Mouse (Mus musculus) liver, adult 2 months (tissue): ENCODE measurements around the gene Arid5b.

Source experiments
- CTCF ChIP-seq: fragments of 200-500 bp; IDR thresholded peaks from 2 replicates; pipeline ENCODE4 v1.5.1; 2011; ENCODE audit warnings: low read depth, low read length, control low read depth
- POLR2A ChIP-seq: fragments of 200-500 bp; IDR thresholded peaks from 2 replicates; pipeline ENCODE4 v1.6.1; 2011; ENCODE audit warnings: low read length, control low read depth; ENCODE audit not compliant: insufficient read depth; ENCODE audit errors: extremely low read depth

DNA sequence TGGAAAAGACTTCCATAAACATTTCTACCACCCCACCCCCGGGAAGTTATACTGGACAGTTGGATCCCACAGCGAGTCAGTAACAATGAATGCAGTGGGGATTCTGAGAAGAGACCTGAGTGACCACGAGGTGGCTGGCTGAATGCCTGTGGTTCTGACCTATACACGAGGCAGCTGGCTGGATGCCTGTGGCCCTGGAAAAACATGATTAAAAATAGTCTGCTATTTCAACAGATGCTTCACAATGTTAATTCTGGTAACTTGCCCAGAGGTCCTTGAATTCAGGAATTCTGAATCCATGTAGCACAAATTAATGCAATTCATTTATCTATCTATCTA lies 188.4 kb downstream of the Arid5b start:
- TF ChIP-seq CTCF (no peak), POLR2A (no peak)
